ENCODE assay signal across 25 mouse cellular contexts in the genomic region with DNA sequence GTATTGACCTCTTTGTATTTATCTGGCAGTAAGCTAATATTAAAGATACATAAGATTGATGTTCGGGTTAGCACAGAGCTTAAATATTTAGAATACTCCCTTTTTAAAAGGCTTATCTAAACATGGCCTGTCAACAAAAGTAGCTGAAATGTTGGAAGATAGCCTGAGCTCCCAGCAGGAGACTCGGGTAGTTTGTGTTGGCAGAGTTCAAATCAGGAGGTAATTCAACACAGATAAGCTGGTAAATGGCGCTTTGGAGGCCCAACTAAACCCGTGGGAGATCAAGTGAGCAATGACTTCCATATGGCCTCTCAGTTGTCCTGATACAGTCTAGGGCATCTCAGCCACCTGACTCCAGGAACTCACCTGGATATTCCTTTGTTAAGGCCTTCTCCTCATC.
DNase-seq lines count a peak whose midpoint lies in the region; ATAC-seq and TF ChIP-seq lines count a peak whose summit lies in the region.
"Had no signal": no experiment of that assay in that cellular context is flagged by ENCODE, and none has a peak within 500 bp of the region (broad histone marks: within the 10 kb centered on the region; RNA-seq: fewer than 3 reads in every experiment).

No protein-coding gene starts in this region.

- no peak overlapping the region for H3K9ac ChIP-seq in kidney, embryonic 15.5 days
- H3K9ac ChIP-seq: embryonic facial prominence, embryonic 13.5 days; forebrain, embryonic 15.5 days; liver, embryonic 14.5 days; neural tube, embryonic 13.5 days had no signal

- no peak for TF ChIP-seq POLR2A in brain, embryonic 14.5 days (IDR thresholded peaks at IDR 0.05; ENCODE audit: borderline replicate concordance, extremely low read depth, insufficient read depth, insufficient read length, poor library complexity, severe bottlenecking)

- no peak overlapping the region for H3K4me3 ChIP-seq in kidney, embryonic 15.5 days (replicated peaks)
- H3K4me3 ChIP-seq: embryonic facial prominence, embryonic 13.5 days; forebrain, embryonic 10.5 days; forebrain, embryonic 15.5 days; midbrain, embryonic 10.5 days; neural tube, embryonic 13.5 days had no signal

- peaks cover 26% of the 10 kb centered on the region for H3K4me1 ChIP-seq in kidney, embryonic 15.5 days
- H3K4me1 ChIP-seq: embryonic facial prominence, embryonic 13.5 days; forebrain, embryonic 15.5 days; midbrain, embryonic 10.5 days; neural tube, embryonic 13.5 days had no signal

- H3K36me3 ChIP-seq in kidney, embryonic 15.5 days, result no peaks in the 10 kb centered on the region
- H3K36me3 ChIP-seq: embryonic facial prominence, embryonic 13.5 days; forebrain, embryonic 10.5 days; forebrain, embryonic 15.5 days; midbrain, embryonic 10.5 days; neural tube, embryonic 13.5 days had no signal

- 50% methylated on average over 4 of the region's 4 CpGs for WGBS in kidney, embryonic 15.5 days

- H3K27me3 ChIP-seq in kidney, embryonic 15.5 days, result no peaks in the 10 kb centered on the region
- H3K27me3 ChIP-seq: embryonic facial prominence, embryonic 13.5 days; forebrain, embryonic 15.5 days; neural tube, embryonic 13.5 days had no signal

- peak overlapping the region; percentile 56; the same call in 1 of the 2 replicates for H3K27ac ChIP-seq in kidney, embryonic 15.5 days
- H3K27ac ChIP-seq: embryonic facial prominence, embryonic 13.5 days; forebrain, embryonic 10.5 days; forebrain, embryonic 15.5 days; liver, embryonic 14.5 days; midbrain, embryonic 10.5 days; neural tube, embryonic 13.5 days had no signal

- TF ChIP-seq CTCF in brain, embryonic 14.5 days (IDR thresholded peaks at IDR 0.05; ENCODE audit: borderline replicate concordance, extremely low read depth, insufficient read depth, insufficient read length), result no peak

- ATAC-seq in kidney, embryonic 15.5 days (replicated peaks; ENCODE audit: low FRiP score), result no peak
- ATAC-seq: CD4-positive, CD25-positive, alpha-beta regulatory T cell, adult 4 months; forebrain, embryonic 15.5 days; hindbrain, embryonic 16.5 days had no signal

- no peak overlapping the region for H3K4me2 ChIP-seq in kidney, embryonic 15.5 days
- H3K4me2 ChIP-seq: embryonic facial prominence, embryonic 13.5 days; forebrain, embryonic 15.5 days; neural tube, embryonic 13.5 days had no signal

- no peaks in the 10 kb centered on the region for H3K9me3 ChIP-seq in kidney, embryonic 15.5 days (replicated peaks)
- H3K9me3 ChIP-seq: forebrain, embryonic 15.5 days had no signal

- DNase-seq in kidney, adult 9 months, result no peak
- DNase-seq in brain, embryonic 14.5 days (ENCODE audit: low read depth), result peak; percentile 7
- DNase-seq in cerebellum, adult 18-20 months, result peak; percentile 8 to 9
- DNase-seq in cerebellum, postnatal 10 days, result peak; percentile 40 to 66
- no peak for DNase-seq in layer of hippocampus, postnatal 10 days (ENCODE audit: low spot score in 2 of 2)
- no peak for DNase-seq in right cerebral cortex, postnatal 14 days
- no peak for DNase-seq in heart, postnatal 4 days
- DNase-seq: adrenal gland, postnatal 25 days; heart, postnatal 14 days; kidney, adult 18-20 months; kidney, postnatal 14 days; layer of hippocampus, postnatal 36 days; left cerebral cortex, postnatal 4 days; lung, adult 2 months; lung, postnatal 14 days; thymus, postnatal 4 days had no signal

Comparison
In these comparisons a context has a peak if more than half of its experiments do, and no peak if none do; other contexts are left out.
1. DNase-seq: peak in brain, embryonic 14.5 days (single experiment), cerebellum, adult 18-20 months (2 of 2) and cerebellum, postnatal 10 days (2 of 2); none in kidney, adult 9 months (single experiment), layer of hippocampus, postnatal 10 days (0 of 2), right cerebral cortex, postnatal 14 days (single experiment) and heart, postnatal 4 days (single experiment).